Mouse (Mus musculus) ES-E14 (cell line): ENCODE measurements around the gene Selenon. TPM values are rescaled to one million over a fixed set of nuclear protein-coding genes. Genes with fewer than 3 reads are reported as not detected.

Experiments
- DNase-seq: peaks from one replicate; pipeline ENCODE4 v3.0.0-alpha.2; 2013; ENCODE audit warnings: low read depth, low spot score
- H3K27ac ChIP-seq: 2 replicates; pipeline ENCODE4 v1.5.1; 2012; ENCODE audit warnings: low read depth, mild to moderate bottlenecking, low read length, moderate library complexity, mixed read lengths; ENCODE audit not compliant: poor library complexity, insufficient read depth, severe bottlenecking
- H3K36me3 ChIP-seq: 2 replicates; pipeline ENCODE4 v1.6.1; 2012; ENCODE audit warnings: mild to moderate bottlenecking, low read length, moderate library complexity, mixed read lengths; ENCODE audit not compliant: control insufficient read depth, poor library complexity, insufficient read depth, severe bottlenecking
- H3K4me1 ChIP-seq, 2 experiments: fragments of 150-350 bp in 1 of 2; sonication (generic) in 1 of 2; 2 replicates each; pipeline ENCODE4 v1.6.1; 2012; ENCODE audit warnings: low read length in 2 of 2, mild to moderate bottlenecking in 1 of 2, mixed read lengths in 1 of 2; ENCODE audit not compliant: control insufficient read depth in 2 of 2, insufficient read depth in 2 of 2, poor library complexity in 1 of 2
- H3K4me3 ChIP-seq, 2 experiments: fragments of 150-350 bp in 1 of 2; sonication (generic) in 1 of 2; 2 replicates each; pipeline ENCODE4 v1.5.1; 2012; ENCODE audit warnings: low read length in 2 of 2, low read depth in 1 of 2, mild to moderate bottlenecking in 1 of 2, mixed read lengths in 1 of 2; ENCODE audit not compliant: insufficient read depth in 1 of 2, poor library complexity in 1 of 2, severe bottlenecking in 1 of 2
- H3K9ac ChIP-seq: 2 replicates; pipeline ENCODE4 v1.6.1; 2012; ENCODE audit warnings: low read depth, mild to moderate bottlenecking, low read length, mixed read lengths; ENCODE audit not compliant: poor library complexity, insufficient read depth, severe bottlenecking
- H3K9me3 ChIP-seq: fragments of 150-350 bp; sonication (generic); 2 replicates; pipeline ENCODE4 v1.6.1; 2012; ENCODE audit warnings: low read depth, mild to moderate bottlenecking, low read length; ENCODE audit not compliant: control insufficient read depth, insufficient read depth
- CHD2 ChIP-seq: IDR thresholded peaks from 2 replicates; pipeline ENCODE4 v1.6.1; 2014; ENCODE audit warnings: mild to moderate bottlenecking, low read depth, low read length, inconsistent platforms
- HCFC1 ChIP-seq: IDR thresholded peaks from 2 replicates; pipeline ENCODE4 v1.6.1; 2012; ENCODE audit warnings: low read length, inconsistent platforms, borderline replicate concordance; ENCODE audit not compliant: insufficient read depth
- MAFK ChIP-seq: IDR thresholded peaks from 2 replicates; pipeline ENCODE4 v1.6.1; 2014; ENCODE audit warnings: mild to moderate bottlenecking, low read depth, low read length, inconsistent platforms; ENCODE audit not compliant: insufficient read depth
- ZC3H11A ChIP-seq: IDR thresholded peaks from 2 replicates; pipeline ENCODE4 v1.6.1; 2012; ENCODE audit warnings: low read depth, mild to moderate bottlenecking, inconsistent platforms, low read length, borderline replicate concordance
- ZNF384 ChIP-seq: IDR thresholded peaks from 2 replicates; pipeline ENCODE4 v1.6.1; 2012; ENCODE audit warnings: low read depth, low read length, inconsistent platforms
- in situ Hi-C, 2 experiments: fragments of 600-800 bp; cut with MboI; formaldehyde crosslinking; loops; one replicate each; pipeline ENCODE4 v1.15.1; 2025; ENCODE audit warnings: low sequenced_read_pairs in 2 of 2, inconsistent platforms in 1 of 2; ENCODE audit not compliant: unreplicated experiment in 2 of 2
- total RNA-seq: library from RNA; depleted of rRNA; stranded (reverse); fragments of 300-350 nt; gene quantifications from 2 replicates; pipeline ENCODE4 v1.2.3, GENCODE M21; 2012

Selenon gene
- total RNA-seq, 1 experiment = 8.3 TPM

DNA sequence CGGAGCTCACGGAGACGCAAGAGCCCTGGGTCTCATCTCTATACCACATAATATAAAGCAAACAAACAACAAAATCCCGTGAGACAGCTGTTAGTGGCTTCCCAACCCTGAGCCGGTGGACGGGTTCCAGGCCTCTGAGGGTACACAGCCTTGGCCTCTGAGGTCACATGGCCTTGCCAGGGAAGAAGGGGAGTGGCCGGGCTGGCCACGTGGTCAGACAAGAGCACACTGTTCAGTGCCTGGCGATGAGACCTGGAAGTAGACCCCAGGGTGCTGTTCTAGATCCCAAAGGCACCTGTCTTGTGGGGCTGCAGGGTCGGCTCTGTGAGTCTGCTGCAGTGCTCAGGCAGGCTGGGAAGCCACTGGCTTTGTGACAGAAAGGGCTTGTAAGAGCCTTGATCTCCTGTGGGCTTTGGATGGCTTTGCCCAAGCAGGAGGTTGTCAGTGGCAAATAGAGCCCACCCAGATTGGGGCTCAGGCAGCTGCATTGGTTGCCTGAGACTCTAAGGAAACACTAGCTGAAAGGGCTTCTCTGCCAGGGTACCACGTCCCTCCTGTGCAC is 35.8 kb upstream of the Selenon start:
- H3K9me3 ChIP-seq = no peaks in the 10 kb centered on the region
- H3K4me3 ChIP-seq = no peak overlapping the region
- H3K4me1 ChIP-seq = 0 out of 4 replicates have a peak, but pooled peaks cover 0 to 3% of the 10 kb centered on the region in 2 experiments
- in situ Hi-C loops = no loop called here
- DNase-seq = no peak
- no peak overlapping the region for H3K27ac ChIP-seq
- no peak overlapping the region for H3K9ac ChIP-seq
- TF ChIP-seq CHD2 = no peak
- no peak for TF ChIP-seq ZNF384
- TF ChIP-seq MAFK = no peak
- no peak for TF ChIP-seq HCFC1
- TF ChIP-seq ZC3H11A = no peak
- H3K36me3 ChIP-seq = no peaks in the 10 kb centered on the region

DNA sequence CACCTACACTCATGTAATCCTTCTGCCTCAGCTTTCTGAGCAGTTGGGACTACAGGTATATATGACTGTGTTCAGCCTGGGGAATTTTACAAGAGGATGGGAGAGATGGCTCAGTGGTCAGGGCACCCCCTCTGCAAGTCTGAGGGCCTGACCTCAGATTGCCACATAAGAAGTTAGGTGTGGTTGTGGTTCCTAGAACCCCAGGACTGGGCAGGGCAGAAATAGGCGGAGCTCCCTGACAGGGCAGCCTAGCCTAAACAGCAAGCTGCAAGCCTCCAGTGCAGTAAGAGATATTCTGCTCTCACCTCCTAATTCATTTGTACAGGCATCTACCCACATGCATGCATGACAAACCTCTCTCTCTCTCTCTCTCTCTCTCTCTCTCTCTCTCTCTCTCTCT is 34.7 kb upstream of the Selenon start:
- no peak overlapping the region for H3K9ac ChIP-seq
- DNase-seq = no peak
- H3K4me3 ChIP-seq = no peak overlapping the region
- no peaks in the 10 kb centered on the region for H3K9me3 ChIP-seq
- TF ChIP-seq MAFK = no peak
- H3K27ac ChIP-seq = no peak overlapping the region
- in situ Hi-C loops = no loop called here
- no peaks in the 10 kb centered on the region for H3K36me3 ChIP-seq
- 0 out of 4 replicates have a peak, but pooled peaks cover 0 to 3% of the 10 kb centered on the region in 2 experiments for H3K4me1 ChIP-seq

DNA sequence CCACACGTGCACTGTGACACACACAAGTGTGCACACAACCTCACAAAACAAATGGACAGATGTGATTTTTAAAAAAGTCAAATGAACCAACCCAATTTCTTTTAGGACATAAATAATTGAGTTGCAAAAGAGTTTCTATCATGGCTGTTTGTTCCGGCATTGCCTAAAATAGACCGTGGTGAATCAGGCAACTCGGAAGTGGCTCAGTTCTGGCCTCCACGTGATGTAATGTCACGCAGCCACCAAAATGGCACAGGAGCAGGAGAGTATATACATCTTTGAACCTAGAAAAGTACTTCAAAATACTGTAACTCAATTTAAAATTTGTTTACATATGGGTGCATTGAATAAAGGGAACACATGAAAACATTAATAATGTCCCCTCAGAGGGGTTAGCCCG is 34.2 kb upstream of the Selenon start:
- Histone ChIP-seq H3K4me1 (0 out of 4 replicates have a peak, but pooled peaks cover 0 to 3% of the 10 kb centered on the region in 2 experiments), H3K36me3 (no peaks in the 10 kb centered on the region), H3K9ac (no peak overlapping the region), H3K27ac (no peak overlapping the region), H3K9me3 (no peaks in the 10 kb centered on the region), H3K4me3 (no peak overlapping the region)
- TF ChIP-seq ZNF384 (no peak), ZC3H11A (no peak), MAFK (no peak), CHD2 (no peak), HCFC1 (no peak)
- in situ Hi-C loops = no loop called here
- no peak for DNase-seq

GRCm38 (mm10) chr4:134583513-134583912 is 31.5 kb upstream of the Selenon start:
- in situ Hi-C loops = no loop called here
- no peak overlapping the region for H3K9ac ChIP-seq
- H3K4me3 ChIP-seq = no peak overlapping the region
- H3K4me1 ChIP-seq = peaks cover 0 to 2% of the 10 kb centered on the region in 2 experiments; a peak in 1 of 4 replicates
- no peak overlapping the region for H3K27ac ChIP-seq
- TF ChIP-seq MAFK (no peak), ZNF384 (no peak), CHD2 (no peak), ZC3H11A (no peak), HCFC1 (no peak)
- DNase-seq = no peak
- H3K36me3 ChIP-seq = no peaks in the 10 kb centered on the region
- no peaks in the 10 kb centered on the region for H3K9me3 ChIP-seq

GRCm38 (mm10) chr4:134581365-134581764 is 29.4 kb upstream of the Selenon start:
- DNase-seq = no peak
- in situ Hi-C loops = no loop called here

More at GRCm38 (mm10) chr4:134581365-134581764, 29.4 kb upstream of the Selenon start:
- Histone ChIP-seq H3K9ac (no peak overlapping the region), H3K36me3 (no peaks in the 10 kb centered on the region), H3K9me3 (no peaks in the 10 kb centered on the region), H3K4me1 (peaks cover 0 to 2% of the 10 kb centered on the region in 2 experiments; a peak in 1 of 4 replicates), H3K4me3 (no peak overlapping the region), H3K27ac (no peak overlapping the region)
- no peak for TF ChIP-seq HCFC1
- no peak for TF ChIP-seq ZNF384
- no peak for TF ChIP-seq CHD2
